Mouse (Mus musculus): ENCODE measurements at regions not wholly inside any gene's neighbourhood (a gene's known extent, or its start where the extent isn't known, plus 50 kb on each side); places are given as distances from the start of the nearest gene placed in this dataset.

DNA sequence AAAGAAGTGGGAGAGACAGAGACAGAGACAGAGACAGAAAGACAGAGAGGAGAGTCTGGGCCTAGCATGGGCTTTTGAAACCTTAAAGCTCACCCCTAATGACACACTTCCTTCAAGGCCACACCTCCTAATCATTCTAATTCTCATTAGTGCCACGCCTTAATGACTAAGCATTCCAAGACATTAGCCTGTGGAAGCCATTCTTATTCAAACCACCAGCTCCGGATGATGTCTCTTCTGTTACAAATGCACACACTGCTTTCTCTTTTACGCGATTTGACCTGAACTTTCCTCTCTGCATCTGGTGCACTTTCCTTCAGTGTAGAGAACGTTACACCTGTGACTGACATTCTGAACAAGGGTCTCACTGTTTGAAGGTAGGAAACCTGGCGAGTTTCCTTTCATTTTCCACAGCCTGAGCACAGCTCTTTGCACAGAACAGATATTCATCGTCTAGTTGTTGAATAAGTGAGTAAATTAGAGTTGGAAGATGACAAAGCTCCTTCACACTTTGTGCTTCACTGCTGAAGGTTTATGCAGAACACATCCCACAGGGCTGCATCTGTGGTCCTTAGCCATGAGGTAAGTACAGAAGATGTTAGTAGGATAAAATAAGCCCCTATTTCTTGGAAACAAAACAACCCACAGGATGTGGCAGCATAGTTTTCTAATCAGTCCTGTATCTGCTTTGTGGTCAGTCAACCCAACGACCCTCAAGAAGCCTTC lies 116.8 kb downstream of the Faxc start:
- DNase-seq (ENCODE audit: extremely low spot score, low read depth, low spot score): no peak

DNA sequence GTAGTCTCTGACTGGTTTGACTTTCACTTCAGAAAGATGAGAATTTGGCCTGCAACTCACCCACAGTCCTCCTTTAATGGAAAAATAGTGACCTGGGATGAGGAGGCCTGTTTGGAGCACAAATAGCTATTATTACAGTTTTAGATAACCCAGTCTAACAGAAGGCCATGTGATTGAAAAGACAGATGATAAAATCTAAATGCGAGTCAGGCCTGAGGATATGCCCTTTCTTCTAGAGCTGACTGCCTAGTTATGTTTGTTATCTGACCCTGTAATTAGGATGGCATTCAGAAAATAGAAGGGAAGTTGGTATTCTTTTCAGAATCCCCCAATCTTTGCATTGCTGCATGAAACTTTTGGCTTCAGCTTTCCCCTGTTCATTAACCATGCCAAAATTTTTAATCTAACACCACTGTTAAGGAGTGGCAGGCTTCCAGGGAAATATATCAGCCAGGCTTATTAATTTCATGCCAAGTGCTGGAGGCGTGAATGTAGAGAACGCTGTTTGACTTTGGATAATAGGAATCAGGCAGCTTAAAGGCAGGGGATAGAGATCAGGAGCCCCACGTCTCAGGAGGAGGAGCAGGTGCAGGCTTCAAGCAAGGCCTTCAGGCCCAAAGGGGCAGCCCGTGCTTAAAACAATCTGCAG lies 135.8 kb downstream of the Faxc start:
- DNase-seq (ENCODE audit: extremely low spot score, low read depth, low spot score): no peak

GRCm38 (mm10) chr4:22067678-22068299 lies 136.7 kb downstream of the Faxc start:
- no peak for DNase-seq (ENCODE audit: extremely low spot score, low read depth, low spot score)

- no peak for DNase-seq (ENCODE audit: extremely low spot score, low read depth, low spot score)
Observed at GRCm38 (mm10) chr4:22088209-22088787, 157.2 kb downstream of the Faxc start.

DNA sequence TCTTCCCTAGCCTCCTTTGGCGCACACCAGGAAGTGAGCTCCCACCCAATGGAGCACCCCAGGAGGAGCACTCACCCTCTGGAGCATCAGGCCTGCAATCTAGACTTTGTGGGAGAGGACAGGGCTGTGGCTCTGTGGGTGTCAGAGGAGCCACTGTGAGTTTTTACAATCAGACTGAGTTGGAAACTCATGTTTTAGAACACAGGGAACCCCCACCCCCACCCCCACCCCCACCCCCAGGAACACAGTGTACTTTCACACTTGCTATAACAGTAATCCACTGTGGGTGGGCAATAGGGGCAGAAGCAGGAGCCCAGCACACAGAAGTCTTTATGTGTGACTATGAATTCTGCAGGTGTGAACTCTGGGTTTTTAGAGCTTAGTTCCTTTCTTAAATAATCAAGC lies 158.5 kb downstream of the Faxc start:
- DNase-seq (ENCODE audit: extremely low spot score, low read depth, low spot score): no peak

DNA sequence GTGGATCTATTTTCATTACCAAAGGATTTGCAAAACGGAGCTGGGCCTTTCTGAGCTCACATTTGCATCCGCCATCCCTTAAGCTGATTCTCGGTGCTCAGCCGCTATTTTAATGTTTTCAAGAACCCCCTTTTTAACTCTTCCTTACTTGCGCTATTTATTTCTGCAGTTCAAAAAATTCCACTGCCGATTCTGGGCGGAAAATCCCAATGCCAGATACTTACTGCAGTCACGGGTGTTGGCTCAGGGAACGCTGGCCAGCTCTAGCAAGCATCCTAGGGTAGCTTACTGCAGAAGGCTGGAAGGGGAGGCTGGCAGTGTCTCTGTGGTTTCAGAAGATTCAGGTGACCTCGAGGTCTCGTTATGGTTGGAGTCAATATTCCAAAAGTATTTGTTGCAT lies 159.4 kb downstream of the Faxc start:
- no peak for DNase-seq (ENCODE audit: extremely low spot score, low read depth, low spot score)

GRCm38 (mm10) chr4:22092551-22092950 lies 161.4 kb downstream of the Faxc start:
- DNase-seq (ENCODE audit: extremely low spot score, low read depth, low spot score): no peak

- DNase-seq (ENCODE audit: extremely low spot score, low read depth, low spot score): no peak
Observed at GRCm38 (mm10) chr4:22095257-22096031, 164.3 kb downstream of the Faxc start.

- no peak for DNase-seq (ENCODE audit: extremely low spot score, low read depth, low spot score)
Observed at GRCm38 (mm10) chr4:22098605-22099004, 167.5 kb downstream of the Faxc start.

DNA sequence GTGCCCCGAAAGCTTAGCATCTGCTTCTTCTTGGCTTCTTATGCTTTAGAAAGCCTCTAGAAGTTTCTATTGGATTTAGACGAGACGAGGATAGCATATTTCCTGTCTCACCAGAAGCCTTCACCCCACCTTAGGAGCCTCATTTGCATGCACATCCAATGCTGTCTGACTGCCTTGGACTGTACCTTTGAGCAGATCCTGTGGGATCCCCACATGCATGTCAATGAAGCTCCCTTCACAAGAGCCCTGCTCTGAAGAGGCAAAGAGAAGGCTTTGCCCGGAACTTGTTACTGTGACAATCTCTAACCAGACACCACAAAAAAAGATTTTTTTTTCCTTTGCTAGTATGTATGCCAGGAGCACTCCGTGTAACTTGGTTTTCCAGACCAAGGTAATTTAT lies 171.3 kb downstream of the Faxc start:
- no peak for DNase-seq (ENCODE audit: extremely low spot score, low read depth, low spot score)

DNA sequence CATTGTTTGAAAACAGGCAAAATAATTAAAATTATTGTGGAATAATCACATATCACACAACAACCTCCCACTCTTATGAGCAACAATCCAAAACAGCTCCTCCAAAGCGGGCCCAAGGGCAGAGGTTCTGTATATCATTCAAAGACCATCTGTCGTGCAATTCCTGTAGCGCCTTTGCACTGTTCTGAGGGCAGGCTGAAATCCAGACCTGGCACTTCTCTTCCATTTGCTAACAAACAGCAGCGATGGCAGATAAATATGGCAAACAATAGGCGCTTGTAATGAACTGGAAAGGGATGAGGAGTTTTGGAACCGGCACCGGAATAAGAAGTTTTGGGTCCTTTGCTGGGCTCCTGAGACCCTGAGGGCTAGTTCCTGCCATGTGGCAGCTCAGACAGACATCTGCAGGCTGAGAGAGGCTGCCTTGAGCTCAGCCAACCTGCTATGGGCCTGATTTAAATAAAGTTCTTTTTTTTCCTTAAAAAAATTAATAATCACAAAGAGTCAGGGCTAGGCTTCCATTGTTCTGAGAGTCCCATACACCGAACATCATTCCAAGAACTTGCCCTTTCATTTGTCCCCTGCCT lies 172.0 kb downstream of the Faxc start:
- no peak for DNase-seq (ENCODE audit: extremely low spot score, low read depth, low spot score)

DNA sequence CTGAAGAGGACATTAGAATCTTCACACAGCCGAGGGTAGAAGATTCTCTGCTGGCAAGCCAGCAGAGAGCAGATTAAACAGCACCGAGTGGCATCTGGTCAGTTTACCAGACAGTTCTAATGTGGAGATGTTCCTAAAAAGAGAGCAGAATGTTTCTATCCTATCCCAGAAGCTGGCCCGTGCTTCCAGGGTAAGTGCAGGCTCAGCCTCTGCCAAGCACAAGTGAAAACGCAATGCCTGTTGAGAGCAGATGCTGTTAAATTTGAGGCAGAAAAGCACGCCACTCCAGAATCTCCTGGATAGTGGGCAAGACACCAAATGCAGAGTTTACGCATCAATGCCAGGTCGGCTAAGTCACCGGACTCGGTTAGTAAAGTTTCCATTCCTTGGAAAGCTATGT lies 175.8 kb downstream of the Faxc start:
- DNase-seq (ENCODE audit: extremely low spot score, low read depth, low spot score): no peak

- no peak for DNase-seq (ENCODE audit: extremely low spot score, low read depth, low spot score)
Observed at GRCm38 (mm10) chr4:22109410-22109809, 178.3 kb downstream of the Faxc start.

- DNase-seq (ENCODE audit: extremely low spot score, low read depth, low spot score): no peak
Observed at GRCm38 (mm10) chr4:22110400-22110799, 179.3 kb downstream of the Faxc start.

DNA sequence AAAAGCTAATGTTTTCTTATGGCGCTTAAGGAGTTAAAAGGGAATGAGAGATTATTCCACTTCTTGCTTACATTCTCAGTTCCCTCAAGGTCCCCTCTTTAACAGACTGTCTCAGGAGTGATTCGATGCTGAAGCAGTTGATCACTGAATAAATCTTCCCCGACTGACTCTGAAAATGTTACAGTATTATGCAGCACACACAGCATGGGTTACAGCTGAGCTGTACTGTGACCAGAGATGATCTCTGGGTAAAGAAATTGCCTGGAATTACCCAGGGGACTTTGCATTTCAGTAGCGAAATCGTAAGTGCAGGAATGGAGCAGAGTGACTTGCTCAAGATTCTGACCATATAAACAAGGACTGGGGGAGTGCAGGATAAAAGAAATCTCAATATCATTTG lies 181.1 kb downstream of the Faxc start:
- DNase-seq (ENCODE audit: extremely low spot score, low read depth, low spot score): no peak

- no peak for DNase-seq (ENCODE audit: extremely low spot score, low read depth, low spot score)
Observed at GRCm38 (mm10) chr4:22114451-22114850, 183.3 kb downstream of the Faxc start.

GRCm38 (mm10) chr4:22119877-22120276 lies 188.7 kb downstream of the Faxc start:
- DNase-seq (ENCODE audit: extremely low spot score, low read depth, low spot score): no peak

GRCm38 (mm10) chr4:22120953-22121352 lies 189.8 kb downstream of the Faxc start:
- no peak for DNase-seq (ENCODE audit: extremely low spot score, low read depth, low spot score)

DNA sequence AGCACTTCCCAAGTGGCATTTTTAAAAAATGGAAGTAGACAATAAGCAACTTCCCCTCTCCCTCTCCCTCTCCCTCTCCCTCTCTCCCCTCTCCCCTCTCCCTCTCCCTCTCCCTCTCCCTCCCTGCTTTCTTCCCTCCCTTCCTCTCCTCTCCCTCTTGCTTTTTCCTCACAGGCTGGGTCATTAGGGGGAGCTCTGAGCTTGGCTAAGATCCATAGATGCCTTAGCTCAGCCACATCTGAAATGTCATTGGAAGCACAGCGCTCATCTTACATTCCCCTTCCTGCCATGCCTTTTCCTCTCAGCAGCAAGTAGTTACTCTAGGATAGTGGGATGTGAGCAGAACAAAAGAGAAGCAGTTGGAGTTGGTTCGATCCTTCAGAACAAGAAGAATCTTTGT lies 190.3 kb downstream of the Faxc start:
- no peak for DNase-seq (ENCODE audit: extremely low spot score, low read depth, low spot score)

- DNase-seq (ENCODE audit: extremely low spot score, low read depth, low spot score): no peak
Observed at GRCm38 (mm10) chr4:22124836-22125235, 193.7 kb downstream of the Faxc start.

DNA sequence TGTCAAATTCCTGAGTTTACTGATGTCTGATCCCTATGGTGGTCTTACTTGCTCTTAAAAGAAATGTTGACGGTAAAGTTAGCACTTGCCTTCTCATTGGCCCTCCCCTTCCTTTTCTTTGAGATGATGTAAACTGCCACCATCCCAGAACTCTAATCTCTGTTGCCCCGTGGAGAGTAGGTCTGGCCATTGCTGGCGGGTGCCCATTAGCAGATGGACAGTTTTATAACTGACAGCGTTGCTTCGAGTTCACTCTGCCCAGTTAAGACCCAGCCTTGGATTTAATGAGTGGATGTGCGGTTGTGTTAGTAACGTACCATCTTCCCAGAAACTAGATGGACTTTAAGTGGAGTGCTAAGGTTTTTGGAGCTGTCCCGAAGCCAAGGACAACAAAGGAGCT lies 199.4 kb downstream of the Faxc start:
- DNase-seq (ENCODE audit: extremely low spot score, low read depth, low spot score): no peak

Measured in hindlimb bud, embryonic 11.5 days (tissue).